Mouse (Mus musculus): ENCODE measurements around the gene C1rb. TPM values are rescaled to one million over a fixed set of nuclear protein-coding genes. Genes with fewer than 3 reads are reported as not detected.
"Not testable (repeated sequence)": the region's sequence is repeated elsewhere in the genome, so short reads cannot be mapped to it uniquely, and the experiment has no call there.

The C1rb gene
- total and polyA plus RNA-seq, 3 experiments = not detected

GRCm38 (mm10) chr6:124531077-124531476 lies 39.0 kb upstream of the C1rb start:
- H3K36me3 ChIP-seq (replicated peaks in 1 of 2; ENCODE audit: control insufficient read depth in 1 of 2, insufficient read depth in 1 of 2, low read length in 1 of 2) = no peaks in the 10 kb centered on the region
- H3K79me2 ChIP-seq (replicated peaks; ENCODE audit: control insufficient read depth, extremely low read depth, insufficient read depth, poor library complexity, severe bottlenecking) = no peaks in the 10 kb centered on the region
- H3K27me3 ChIP-seq (replicated peaks) = no peaks in the 10 kb centered on the region
- dilution Hi-C loops (cut with MboI; ENCODE audit: extremely low pct_ligation_motif_present, extremely low pct_unique_long_range_greater_than_20kb, low sequenced_read_pairs) = no loop called here
- in situ Hi-C loops (cut with MboI; ENCODE audit: low pct_ligation_motif_present, low pct_unique_long_range_greater_than_20kb, low sequenced_read_pairs) = no loop called here
- H3K4me3 ChIP-seq (replicated peaks in 1 of 3; ENCODE audit: low read depth in 2 of 3, low read length in 2 of 3, poor library complexity in 1 of 3) = no peak overlapping the region
- H3K27ac ChIP-seq (ENCODE audit: insufficient read depth, low read depth) = no peak overlapping the region
- no peaks in the 10 kb centered on the region for H3K9me3 ChIP-seq (replicated peaks; ENCODE audit: low read length)
- TF ChIP-seq USF2 (conservative IDR thresholded peaks at IDR 0.05; ENCODE audit: low read depth, low read length) (no peak), ZC3H11A (IDR thresholded peaks at IDR 0.05; ENCODE audit: low read depth, low read length) (no peak), SMC3 (IDR thresholded peaks at IDR 0.05; ENCODE audit: low read depth, low read length) (no peak), NRF1 (IDR thresholded peaks at IDR 0.05; ENCODE audit: low read depth, low read length) (no peak), MYC (IDR thresholded peaks at IDR 0.05; ENCODE audit: low read depth, low read length) (no peak), EP300 (IDR thresholded peaks at IDR 0.05; ENCODE audit: low read length) (no peak), RAD21 (IDR thresholded peaks at IDR 0.05; ENCODE audit: low read depth, low read length) (no peak), HCFC1 (IDR thresholded peaks at IDR 0.05; ENCODE audit: low read depth, low read length) (no peak), ELF1 (IDR thresholded peaks at IDR 0.05; ENCODE audit: low read depth, low read length) (no peak), POLR2AphosphoS2 (IDR thresholded peaks at IDR 0.05; ENCODE audit: low read depth, low read length) (no peak), USF1 (IDR thresholded peaks at IDR 0.05; ENCODE audit: low read depth, low read length) (no peak), ZMIZ1 (IDR thresholded peaks at IDR 0.05; ENCODE audit: low read depth, low read length) (no peak), CTCF (conservative IDR thresholded peaks at IDR 0.05 in 1 of 2, IDR thresholded peaks at IDR 0.05 in 1 of 2; ENCODE audit: low read depth in 2 of 2, low read length in 2 of 2) (no peak), UBTF (IDR thresholded peaks at IDR 0.05; ENCODE audit: low read depth, low read length) (no peak), MAZ (IDR thresholded peaks at IDR 0.05; ENCODE audit: low read depth, low read length) (no peak), MAFK (IDR thresholded peaks at IDR 0.05; ENCODE audit: insufficient replicate concordance, low read length) (no peak)
- H3K4me1 ChIP-seq (ENCODE audit: control insufficient read depth in 1 of 2, insufficient read depth in 2 of 2) = no peaks in the 10 kb centered on the region; a peak in 1 of 4 replicates
- H3K9ac ChIP-seq (ENCODE audit: insufficient read depth, low read depth) = no peak overlapping the region
- no peak overlapping the region for H3K4me2 ChIP-seq (ENCODE audit: insufficient read depth, low read depth, poor library complexity, severe bottlenecking)
- DNase-seq (ENCODE audit: extremely low read depth) = no peak

- in situ Hi-C loops (cut with MboI; ENCODE audit: low pct_ligation_motif_present, low pct_unique_long_range_greater_than_20kb, low sequenced_read_pairs); H3K4me3 ChIP-seq (replicated peaks in 1 of 3; ENCODE audit: low read depth in 2 of 3, low read length in 2 of 3, poor library complexity in 1 of 3); H3K36me3 ChIP-seq (replicated peaks in 1 of 2; ENCODE audit: control insufficient read depth in 1 of 2, insufficient read depth in 1 of 2, low read length in 1 of 2); H3K9ac ChIP-seq (ENCODE audit: insufficient read depth, low read depth); H3K27me3 ChIP-seq (replicated peaks); H3K27ac ChIP-seq (ENCODE audit: insufficient read depth, low read depth); H3K4me1 ChIP-seq (ENCODE audit: control insufficient read depth in 1 of 2, insufficient read depth in 2 of 2); H3K9me3 ChIP-seq (replicated peaks; ENCODE audit: low read length); dilution Hi-C loops (cut with MboI; ENCODE audit: extremely low pct_ligation_motif_present, extremely low pct_unique_long_range_greater_than_20kb, low sequenced_read_pairs); H3K79me2 ChIP-seq (replicated peaks; ENCODE audit: control insufficient read depth, extremely low read depth, insufficient read depth, poor library complexity, severe bottlenecking): not testable (repeated sequence)
- H3K4me2 ChIP-seq (ENCODE audit: insufficient read depth, low read depth, poor library complexity, severe bottlenecking) = peak overlapping the region; percentile 5; the same call in 1 of the 2 replicates
- DNase-seq (ENCODE audit: extremely low read depth) = peak; percentile 42
- TF ChIP-seq IRF4 (IDR thresholded peaks at IDR 0.05; ENCODE audit: low read depth, low read length) (0 out of 2 replicates have a peak, but pooled peaks have one; percentile 17), EP300 (IDR thresholded peaks at IDR 0.05; ENCODE audit: low read length) (peak; percentile 46; the same call in 1 of the 2 replicates)
These were observed 33.8 kb upstream of the C1rb start for GRCm38 (mm10) chr6:124536125-124536829.

- in situ Hi-C loops (cut with MboI; ENCODE audit: low pct_ligation_motif_present, low pct_unique_long_range_greater_than_20kb, low sequenced_read_pairs) = loop anchor here (10.0 kb wide), 1 partner anchor 66 kb away; no protein-coding TSS in a partner anchor
- H3K9me3 ChIP-seq (replicated peaks; ENCODE audit: low read length); H3K27me3 ChIP-seq (replicated peaks); H3K4me3 ChIP-seq (replicated peaks in 1 of 3; ENCODE audit: low read depth in 2 of 3, low read length in 2 of 3, poor library complexity in 1 of 3); H3K4me1 ChIP-seq (ENCODE audit: control insufficient read depth in 1 of 2, insufficient read depth in 2 of 2); H3K79me2 ChIP-seq (replicated peaks; ENCODE audit: control insufficient read depth, extremely low read depth, insufficient read depth, poor library complexity, severe bottlenecking); H3K36me3 ChIP-seq (replicated peaks in 1 of 2; ENCODE audit: control insufficient read depth in 1 of 2, insufficient read depth in 1 of 2, low read length in 1 of 2); H3K9ac ChIP-seq (ENCODE audit: insufficient read depth, low read depth); H3K27ac ChIP-seq (ENCODE audit: insufficient read depth, low read depth); dilution Hi-C loops (cut with MboI; ENCODE audit: extremely low pct_ligation_motif_present, extremely low pct_unique_long_range_greater_than_20kb, low sequenced_read_pairs); H3K4me2 ChIP-seq (ENCODE audit: insufficient read depth, low read depth, poor library complexity, severe bottlenecking); DNase-seq (ENCODE audit: extremely low read depth): not testable (repeated sequence)
These were observed 28.9 kb upstream of the C1rb start for GRCm38 (mm10) chr6:124541176-124541575.
